Mouse (Mus musculus): ENCODE data around the gene Ntrk1. TPM values are rescaled to one million over a fixed set of nuclear protein-coding genes. Genes with fewer than 3 reads are reported as not detected.
A peak's percentile ranks its signal among the peaks of the same experiment; 100 is the strongest.

The Ntrk1 gene
- total RNA-seq, 2 experiments from 2014 or later = 0.49 to 0.95 TPM

- no peak for DNase-seq (ENCODE audit: low spot score in 2 of 2)
Observed at GRCm38 (mm10) chr3:87785626-87786214, 9.2 kb downstream of the Ntrk1 start.

- DNase-seq (ENCODE audit: low spot score in 2 of 2) = no peak
Observed at GRCm38 (mm10) chr3:87785156-87785555, 9.8 kb downstream of the Ntrk1 start.

- DNase-seq (ENCODE audit: low spot score in 2 of 2) = no peak
Observed at GRCm38 (mm10) chr3:87783282-87784023, 11.5 kb downstream of the Ntrk1 start.

GRCm38 (mm10) chr3:87779086-87779485, 15.9 kb downstream of the Ntrk1 start:
- no peak for DNase-seq (ENCODE audit: low spot score in 2 of 2)

- no peak for DNase-seq (ENCODE audit: low spot score in 2 of 2)
Observed at GRCm38 (mm10) chr3:87778283-87778682, 16.7 kb downstream of the Ntrk1 start.

GRCm38 (mm10) chr3:87771088-87771487, 23.9 kb downstream of the Ntrk1 start:
- no peak for DNase-seq (ENCODE audit: low spot score in 2 of 2)

GRCm38 (mm10) chr3:87770280-87770679, 24.7 kb downstream of the Ntrk1 start:
- DNase-seq (ENCODE audit: low spot score in 2 of 2) = peak; percentile 36 to 48

GRCm38 (mm10) chr3:87769506-87769905, 25.5 kb downstream of the Ntrk1 start:
- no peak for DNase-seq (ENCODE audit: low spot score in 2 of 2)

- DNase-seq (ENCODE audit: low spot score in 2 of 2) = peak; percentile 27
Observed at GRCm38 (mm10) chr3:87768844-87769243, 26.1 kb downstream of the Ntrk1 start.

GRCm38 (mm10) chr3:87768431-87768830, 26.5 kb downstream of the Ntrk1 start:
- no peak for DNase-seq (ENCODE audit: low spot score in 2 of 2)

GRCm38 (mm10) chr3:87767764-87768163, 27.2 kb downstream of the Ntrk1 start:
- DNase-seq (ENCODE audit: low spot score in 2 of 2) = no peak

GRCm38 (mm10) chr3:87766284-87766667, 28.7 kb downstream of the Ntrk1 start:
- no peak for DNase-seq (ENCODE audit: low spot score in 2 of 2)

GRCm38 (mm10) chr3:87765631-87766283, 29.2 kb downstream of the Ntrk1 start:
- no peak for DNase-seq (ENCODE audit: low spot score in 2 of 2)

- DNase-seq (ENCODE audit: low spot score in 2 of 2) = no peak
Observed at GRCm38 (mm10) chr3:87765091-87765490, 29.9 kb downstream of the Ntrk1 start.

GRCm38 (mm10) chr3:87764506-87764905, 30.5 kb downstream of the Ntrk1 start:
- DNase-seq (ENCODE audit: low spot score in 2 of 2) = peak in 1 of 2 experiments; percentile 45

GRCm38 (mm10) chr3:87763683-87764289, 31.2 kb downstream of the Ntrk1 start:
- DNase-seq (ENCODE audit: low spot score in 2 of 2) = peak; percentile 80 to 88

- no peak for DNase-seq (ENCODE audit: low spot score in 2 of 2)
Observed at GRCm38 (mm10) chr3:87763202-87763601, 31.8 kb downstream of the Ntrk1 start.

- DNase-seq (ENCODE audit: low spot score in 2 of 2) = no peak
Observed at GRCm38 (mm10) chr3:87761408-87762375, 33.3 kb downstream of the Ntrk1 start.

GRCm38 (mm10) chr3:87758641-87759040, 36.3 kb downstream of the Ntrk1 start:
- DNase-seq (ENCODE audit: low spot score in 2 of 2) = no peak

- no peak for DNase-seq (ENCODE audit: low spot score in 2 of 2)
Observed at GRCm38 (mm10) chr3:87756488-87756887, 38.5 kb downstream of the Ntrk1 start.

- DNase-seq (ENCODE audit: low spot score in 2 of 2) = peak; percentile 88 to 92
Observed at GRCm38 (mm10) chr3:87755964-87756363, 39.0 kb downstream of the Ntrk1 start.
